Mouse (Mus musculus) forebrain, embryonic 13.5 days (tissue): Measurements from ENCODE around the gene Dapk3. TPM values are rescaled to one million over a fixed set of nuclear protein-coding genes. Genes with fewer than 3 reads are reported as not detected.
A peak's percentile ranks its signal among the peaks of the same experiment; 100 is the strongest.
"Not testable (repeated sequence)": the region's sequence is repeated elsewhere in the genome, so short reads cannot be mapped to it uniquely, and the experiment has no call there.

ENCODE experiments used
- ATAC-seq: fragments of 200-750 bp; cut with Nextera tagmentation; 2 replicates; pipeline ENCODE4 v1.8.0; 2017
- H3K27ac ChIP-seq: fragments of 300-500 bp; sonication (generic); 2 replicates; pipeline ENCODE4 v1.5.1; 2015; ENCODE audit warnings: inconsistent platforms, mild to moderate bottlenecking, moderate library complexity
- H3K27me3 ChIP-seq: fragments of 300-500 bp; sonication (generic); 2 replicates; pipeline ENCODE4 v1.6.1; 2015; ENCODE audit warnings: mild to moderate bottlenecking, inconsistent platforms
- H3K36me3 ChIP-seq: fragments of 300-500 bp; sonication (generic); 2 replicates; pipeline ENCODE4 v1.6.1; 2015; ENCODE audit warnings: mild to moderate bottlenecking, inconsistent platforms; ENCODE audit not compliant: poor library complexity, severe bottlenecking
- H3K4me1 ChIP-seq: fragments of 300-500 bp; sonication (generic); 2 replicates; pipeline ENCODE4 v1.6.1; 2015; ENCODE audit warnings: inconsistent platforms
- H3K4me2 ChIP-seq: fragments of 300-500 bp; sonication (generic); 2 replicates; pipeline ENCODE4 v1.6.1; 2015; ENCODE audit warnings: inconsistent platforms, mild to moderate bottlenecking, moderate library complexity
- H3K4me3 ChIP-seq: fragments of 300-500 bp; sonication (generic); 2 replicates; pipeline ENCODE4 v1.5.1; 2015; ENCODE audit warnings: mild to moderate bottlenecking, inconsistent platforms
- H3K9ac ChIP-seq: fragments of 300-500 bp; sonication (generic); 2 replicates; pipeline ENCODE4 v1.6.1; 2015; ENCODE audit warnings: mild to moderate bottlenecking, inconsistent platforms
- H3K9me3 ChIP-seq: fragments of 300-500 bp; sonication (generic); replicated peaks from 2 replicates; pipeline ENCODE4 v1.6.1; 2016; ENCODE audit warnings: inconsistent platforms
- WGBS: fragments of 180-500 bp; shearing (Covaris S2); methylation state at CpG from one replicate; pipeline ENCODE4 v1.1.7; 2015; 5-methylcytosine and 5-hydroxymethylcytosine counted together
- polyA plus RNA-seq: library from polyadenylated mRNA; unstranded; fragments of >200 nt; fragmentation: Nextera tagmentation; extraction: Ambion mirVana; gene quantifications from 2 replicates; pipeline ENCODE4 v1.2.1, GENCODE M21; 2015

The Dapk3 gene
- polyA plus RNA-seq, 1 experiment from 2014 or later = 47.7 TPM

DNA sequence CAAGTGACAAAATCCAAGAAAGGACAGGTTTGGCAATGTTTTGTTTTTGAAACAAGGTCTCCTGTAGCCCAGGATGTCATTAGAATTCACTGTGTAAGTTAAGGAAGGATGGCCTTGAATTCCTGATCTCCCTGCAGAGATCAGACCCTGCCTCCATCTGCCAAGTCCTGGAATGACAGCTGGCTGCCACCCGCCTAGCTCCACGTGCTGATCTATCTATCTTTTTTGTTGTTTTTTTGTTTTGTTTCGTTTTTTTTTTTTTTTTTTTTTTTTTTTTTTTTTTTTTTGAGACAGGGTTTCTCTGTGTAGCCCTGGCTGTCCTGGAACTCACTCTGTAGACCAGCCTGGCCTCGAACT lies 7.5 kb upstream of the Dapk3 start:
- H3K27ac ChIP-seq = peak overlapping the region; percentile 93
- H3K4me1 ChIP-seq = peaks cover 52% of the 10 kb centered on the region
- WGBS = 14% methylated on average over 4 of the region's 4 CpGs
- H3K4me2 ChIP-seq = peak overlapping the region; percentile 98
- ATAC-seq, H3K27me3 ChIP-seq, H3K9me3 ChIP-seq: not testable (repeated sequence)
- H3K4me3 ChIP-seq = peak overlapping the region; percentile 37
- H3K9ac ChIP-seq = peak overlapping the region; percentile 59
- H3K36me3 ChIP-seq = peaks cover 31% of the 10 kb centered on the region

DNA sequence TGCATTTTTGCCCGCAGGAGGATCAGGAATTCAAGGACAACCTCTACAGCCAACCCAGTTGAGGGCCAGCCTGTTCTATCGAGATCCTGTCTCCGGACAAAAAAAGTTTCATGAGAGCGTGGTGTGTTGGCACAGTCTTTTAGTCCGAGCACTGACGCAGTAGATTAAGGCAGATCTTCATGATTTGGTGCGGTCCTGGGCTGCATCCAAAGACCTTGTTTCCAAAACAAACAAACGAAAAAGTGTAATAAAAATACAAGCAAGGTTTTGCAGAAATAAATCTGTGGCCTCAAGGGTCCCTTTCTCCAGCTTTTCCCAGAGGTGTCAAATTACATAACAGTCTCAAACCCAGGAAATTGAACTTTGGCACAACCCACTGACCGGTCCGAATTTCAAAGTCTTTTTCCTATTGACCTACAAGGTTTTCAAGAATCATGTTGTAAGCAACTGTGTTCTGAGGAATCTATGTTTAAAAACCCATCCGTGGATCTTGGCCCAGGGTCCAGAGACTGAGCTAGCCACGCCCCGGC lies 6.8 kb upstream of the Dapk3 start:
- Histone ChIP-seq H3K4me3 (peak overlapping the region; percentile 99), H3K27ac (peak overlapping the region; percentile 93), H3K4me1 (peaks cover 52% of the 10 kb centered on the region), H3K27me3 (no peaks in the 10 kb centered on the region), H3K36me3 (peaks cover 37% of the 10 kb centered on the region), H3K4me2 (peak overlapping the region; percentile 98), H3K9me3 (no peaks in the 10 kb centered on the region), H3K9ac (no peak overlapping the region)
- 7% methylated on average over 13 of the region's 13 CpGs for WGBS
- peak; percentile 6; the same call in 1 of the 2 replicates for ATAC-seq

DNA sequence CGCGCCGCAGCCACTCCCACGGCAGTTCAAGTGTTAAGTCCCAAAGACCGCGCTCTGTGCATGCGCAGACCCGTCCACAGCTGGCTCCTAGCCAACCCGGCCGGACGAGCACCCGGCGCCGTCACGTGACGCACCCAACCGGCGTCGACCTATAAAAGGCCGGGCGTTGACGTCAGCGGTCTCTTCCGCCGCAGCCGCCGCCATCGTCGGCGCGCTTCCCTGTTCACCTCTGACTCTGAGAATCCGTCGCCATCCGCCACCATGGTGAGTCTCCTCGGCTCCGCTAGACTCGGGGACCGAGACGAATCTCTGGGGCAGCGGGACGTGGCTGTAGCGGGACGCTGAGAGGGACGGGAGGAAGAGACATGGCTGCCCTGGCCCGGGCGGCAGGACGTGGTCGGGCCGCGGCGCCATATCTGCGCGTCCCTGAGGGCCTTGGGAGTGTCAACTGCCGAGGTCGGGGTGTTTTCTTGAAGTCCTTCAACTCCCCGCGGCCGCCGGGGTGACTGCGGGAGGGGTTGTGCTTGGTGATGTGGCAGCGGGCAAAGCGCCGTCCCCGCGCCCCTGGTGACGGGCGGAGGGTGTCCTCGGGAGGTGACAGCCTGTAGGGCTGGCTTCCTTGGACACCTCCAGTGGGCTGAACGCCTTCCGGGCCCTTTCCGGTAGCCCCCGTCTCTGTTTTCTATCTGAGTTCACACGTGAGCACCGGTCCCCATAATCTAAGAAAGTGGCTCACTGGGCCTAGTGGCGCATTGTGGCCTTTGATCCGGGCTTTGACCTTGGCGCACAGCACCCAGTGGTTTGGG lies 6.1 kb upstream of the Dapk3 start, which contains the start of gene Eef2:
Gene Eef2 (plus strand): TSS at position 166 of the 806 bp plus-strand sequence.
- WGBS = 0% methylated on average over 76 of the region's 77 CpGs
- peak within 1 kb of the TSS; percentile 99 for H3K4me3 ChIP-seq
- peaks cover 59% of the 10 kb centered on the region for H3K4me1 ChIP-seq
- H3K9me3 ChIP-seq = no peaks in the 10 kb centered on the region
- peak within 1 kb of the TSS; percentile 93 for H3K27ac ChIP-seq
- H3K27me3 ChIP-seq = no peaks in the 10 kb centered on the region
- peak within 1 kb of the TSS; percentile 98 for H3K4me2 ChIP-seq
- H3K9ac ChIP-seq = peak within 1 kb of the TSS; percentile 100
- peaks cover 44% of the 10 kb centered on the region for H3K36me3 ChIP-seq
- ATAC-seq = peak; percentile 74

DNA sequence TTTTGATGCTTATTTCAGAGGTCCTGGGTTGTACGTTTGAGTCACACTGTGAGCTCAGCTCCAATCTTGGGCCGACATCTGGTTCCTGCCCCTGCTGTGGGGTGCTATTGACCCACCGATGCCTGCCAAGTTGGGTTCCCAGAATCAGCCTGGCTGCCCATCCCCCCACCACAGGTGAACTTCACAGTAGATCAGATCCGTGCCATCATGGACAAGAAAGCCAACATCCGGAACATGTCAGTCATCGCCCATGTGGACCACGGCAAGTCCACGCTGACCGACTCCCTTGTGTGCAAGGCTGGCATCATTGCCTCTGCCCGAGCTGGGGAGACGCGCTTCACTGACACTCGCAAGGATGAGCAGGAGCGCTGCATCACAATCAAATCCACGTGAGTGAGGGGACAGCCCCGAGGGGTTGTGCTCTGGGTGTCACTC lies 5.3 kb upstream of the Dapk3 start:
- Histone ChIP-seq H3K4me1 (peaks cover 67% of the 10 kb centered on the region), H3K4me3 (peak overlapping the region; percentile 99), H3K27ac (peak overlapping the region; percentile 88; the same call in 1 of the 2 replicates), H3K9me3 (no peaks in the 10 kb centered on the region), H3K27me3 (no peaks in the 10 kb centered on the region), H3K4me2 (peak overlapping the region; percentile 98), H3K36me3 (peaks cover 53% of the 10 kb centered on the region), H3K9ac (peak overlapping the region; percentile 100)
- ATAC-seq = no peak
- WGBS = 15% methylated on average over 16 of the region's 16 CpGs

DNA sequence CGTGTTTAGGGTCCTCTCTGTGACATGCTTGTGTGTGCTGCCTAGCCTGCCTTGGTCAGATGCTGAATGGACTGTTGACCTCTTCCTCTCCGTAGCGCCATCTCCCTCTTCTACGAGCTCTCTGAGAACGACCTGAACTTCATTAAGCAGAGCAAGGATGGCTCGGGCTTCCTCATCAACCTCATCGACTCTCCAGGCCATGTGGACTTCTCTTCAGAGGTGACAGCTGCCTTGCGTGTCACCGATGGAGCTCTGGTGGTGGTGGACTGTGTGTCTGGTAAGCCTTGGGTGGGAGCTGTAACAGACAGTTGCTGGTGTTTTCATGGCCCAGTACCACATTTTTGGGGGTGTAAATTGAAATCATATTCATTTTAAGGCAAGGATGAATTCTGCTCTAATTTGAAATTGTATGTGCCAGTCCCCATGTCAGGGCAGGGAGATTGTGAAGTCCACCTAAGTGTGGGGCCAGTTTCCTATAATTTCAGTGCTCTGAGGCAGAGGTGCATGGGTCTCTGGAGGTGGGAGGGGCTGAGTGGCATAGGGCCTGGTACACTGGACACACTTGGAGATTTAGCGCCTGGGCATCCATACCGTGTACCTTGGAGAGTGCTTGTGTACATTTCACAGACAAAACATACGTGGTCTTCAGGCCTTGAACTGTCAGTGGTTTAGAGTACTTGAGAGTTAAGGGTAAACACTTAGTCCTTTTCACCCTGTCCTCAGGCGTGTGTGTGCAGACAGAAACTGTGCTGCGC lies 4.7 kb upstream of the Dapk3 start:
- peaks cover 67% of the 10 kb centered on the region for H3K4me1 ChIP-seq
- peak overlapping the region; percentile 99 for H3K4me3 ChIP-seq
- peak overlapping the region; percentile 98 for H3K4me2 ChIP-seq
- WGBS = 72% methylated on average over 14 of the region's 14 CpGs
- peak overlapping the region; percentile 100 for H3K9ac ChIP-seq
- peaks cover 53% of the 10 kb centered on the region for H3K36me3 ChIP-seq
- no peaks in the 10 kb centered on the region for H3K27me3 ChIP-seq
- 0 out of 2 replicates have a peak overlapping the region, but pooled peaks have one; percentile 88 for H3K27ac ChIP-seq
- no peaks in the 10 kb centered on the region for H3K9me3 ChIP-seq
- ATAC-seq = no peak

DNA sequence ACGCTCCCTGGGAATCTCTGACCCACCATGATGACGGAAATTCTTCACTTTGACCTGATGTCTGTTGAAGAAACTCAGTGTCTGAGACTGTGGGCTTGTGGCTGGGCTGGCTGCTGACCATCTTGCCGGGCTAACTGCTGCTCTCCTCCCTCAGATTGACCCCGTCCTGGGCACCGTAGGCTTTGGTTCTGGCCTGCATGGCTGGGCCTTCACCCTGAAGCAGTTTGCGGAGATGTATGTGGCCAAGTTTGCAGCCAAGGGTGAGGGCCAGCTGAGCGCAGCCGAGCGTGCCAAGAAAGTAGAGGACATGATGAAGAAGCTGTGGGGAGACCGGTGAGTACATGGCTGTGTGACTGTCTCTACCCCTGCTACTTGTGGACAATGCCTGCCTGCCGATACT lies 3.9 kb upstream of the Dapk3 start:
- no peak overlapping the region; the same call in 1 of the 2 replicates for H3K4me3 ChIP-seq
- no peaks in the 10 kb centered on the region for H3K9me3 ChIP-seq
- no peak overlapping the region for H3K27ac ChIP-seq
- no peak for ATAC-seq
- H3K4me1 ChIP-seq = peaks cover 65% of the 10 kb centered on the region
- no peaks in the 10 kb centered on the region for H3K27me3 ChIP-seq
- H3K9ac ChIP-seq = peak overlapping the region; percentile 17; the same call in 1 of the 2 replicates
- WGBS = 93% methylated on average over 11 of the region's 11 CpGs
- H3K4me2 ChIP-seq = peak overlapping the region; percentile 98; the same call in 1 of the 2 replicates
- peaks cover 53% of the 10 kb centered on the region for H3K36me3 ChIP-seq

DNA sequence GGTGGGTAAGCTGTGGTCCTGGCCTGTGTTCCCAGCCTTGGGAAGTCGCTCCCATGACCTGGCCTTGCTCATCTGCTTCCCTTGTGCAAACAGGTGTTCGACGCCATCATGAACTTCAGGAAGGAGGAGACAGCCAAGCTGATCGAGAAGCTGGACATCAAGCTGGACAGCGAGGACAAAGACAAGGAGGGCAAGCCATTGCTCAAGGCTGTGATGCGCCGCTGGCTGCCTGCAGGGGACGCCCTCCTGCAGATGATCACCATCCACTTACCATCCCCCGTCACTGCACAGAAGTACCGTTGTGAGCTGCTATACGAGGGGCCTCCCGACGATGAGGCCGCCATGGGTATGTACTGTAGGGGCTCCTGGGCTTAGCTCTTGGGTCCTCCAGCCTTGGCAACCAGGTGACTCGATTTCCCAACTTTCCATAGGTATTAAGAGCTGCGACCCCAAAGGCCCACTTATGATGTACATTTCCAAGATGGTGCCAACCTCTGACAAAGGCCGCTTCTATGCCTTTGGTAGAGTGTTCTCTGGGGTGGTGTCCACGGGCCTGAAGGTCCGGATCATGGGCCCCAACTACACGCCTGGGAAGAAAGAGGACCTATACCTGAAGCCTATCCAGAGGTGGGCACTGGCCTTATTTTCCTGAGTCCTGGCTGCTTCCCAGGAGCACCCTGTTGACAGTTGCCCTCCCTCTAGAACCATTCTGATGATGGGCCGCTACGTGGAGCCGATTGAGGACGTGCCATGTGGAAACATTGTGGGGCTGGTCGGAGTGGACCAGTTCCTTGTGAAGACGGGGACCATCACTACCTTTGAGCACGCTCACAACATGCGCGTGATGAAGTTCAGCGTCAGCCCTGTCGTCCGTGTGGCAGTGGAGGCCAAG lies 3.1 kb upstream of the Dapk3 start:
- Histone ChIP-seq H3K4me2 (no peak overlapping the region), H3K36me3 (peaks cover 60% of the 10 kb centered on the region), H3K4me1 (peaks cover 63% of the 10 kb centered on the region), H3K4me3 (no peak overlapping the region), H3K9ac (no peak overlapping the region; the same call in 1 of the 2 replicates), H3K9me3 (no peaks in the 10 kb centered on the region), H3K27me3 (no peaks in the 10 kb centered on the region), H3K27ac (no peak overlapping the region)
- 90% methylated on average over 32 of the region's 32 CpGs for WGBS
- ATAC-seq = no peak

DNA sequence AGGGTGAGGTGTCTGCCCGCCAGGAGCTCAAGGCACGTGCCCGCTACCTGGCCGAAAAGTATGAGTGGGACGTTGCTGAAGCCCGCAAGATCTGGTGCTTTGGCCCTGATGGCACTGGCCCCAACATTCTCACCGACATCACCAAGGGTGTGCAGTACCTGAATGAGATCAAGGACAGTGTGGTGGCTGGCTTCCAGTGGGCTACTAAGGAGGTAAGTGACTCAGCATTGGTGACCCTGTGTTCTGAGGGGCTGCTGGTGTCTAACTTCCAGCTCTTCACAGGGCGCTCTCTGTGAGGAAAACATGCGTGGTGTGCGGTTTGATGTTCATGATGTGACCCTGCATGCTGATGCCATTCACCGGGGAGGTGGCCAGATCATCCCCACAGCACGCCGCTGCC lies 1.9 kb upstream of the Dapk3 start:
- Histone ChIP-seq H3K27me3 (no peaks in the 10 kb centered on the region), H3K4me1 (peaks cover 56% of the 10 kb centered on the region), H3K4me3 (no peak overlapping the region), H3K27ac (no peak overlapping the region), H3K4me2 (no peak overlapping the region), H3K9ac (no peak overlapping the region), H3K9me3 (no peaks in the 10 kb centered on the region), H3K36me3 (peaks cover 70% of the 10 kb centered on the region)
- WGBS = 92% methylated on average over 13 of the region's 13 CpGs
- ATAC-seq = no peak

DNA sequence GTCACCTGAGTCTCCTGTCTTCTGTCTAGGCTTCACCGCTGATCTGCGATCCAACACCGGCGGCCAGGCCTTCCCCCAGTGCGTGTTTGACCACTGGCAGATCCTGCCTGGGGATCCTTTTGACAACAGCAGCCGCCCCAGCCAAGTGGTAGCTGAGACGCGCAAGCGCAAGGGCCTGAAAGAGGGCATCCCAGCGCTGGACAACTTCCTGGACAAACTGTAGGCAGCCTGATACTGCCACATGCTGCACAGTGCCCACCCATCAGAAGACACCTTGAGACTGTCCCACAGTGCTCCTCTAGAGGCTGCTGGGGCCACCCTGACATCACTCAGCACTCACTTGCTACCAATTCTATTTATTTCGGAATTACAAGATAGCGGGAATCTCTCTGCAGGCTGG lies 945 bp upstream of the Dapk3 start:
- H3K4me1 ChIP-seq = peaks cover 55% of the 10 kb centered on the region
- not testable (repeated sequence) for H3K27me3 ChIP-seq, ATAC-seq, H3K9ac ChIP-seq, H3K9me3 ChIP-seq, H3K4me2 ChIP-seq, H3K4me3 ChIP-seq
- peak overlapping the region; percentile 48 for H3K27ac ChIP-seq
- H3K36me3 ChIP-seq = peaks cover 76% of the 10 kb centered on the region
- 80% methylated on average over 12 of the region's 12 CpGs for WGBS

DNA sequence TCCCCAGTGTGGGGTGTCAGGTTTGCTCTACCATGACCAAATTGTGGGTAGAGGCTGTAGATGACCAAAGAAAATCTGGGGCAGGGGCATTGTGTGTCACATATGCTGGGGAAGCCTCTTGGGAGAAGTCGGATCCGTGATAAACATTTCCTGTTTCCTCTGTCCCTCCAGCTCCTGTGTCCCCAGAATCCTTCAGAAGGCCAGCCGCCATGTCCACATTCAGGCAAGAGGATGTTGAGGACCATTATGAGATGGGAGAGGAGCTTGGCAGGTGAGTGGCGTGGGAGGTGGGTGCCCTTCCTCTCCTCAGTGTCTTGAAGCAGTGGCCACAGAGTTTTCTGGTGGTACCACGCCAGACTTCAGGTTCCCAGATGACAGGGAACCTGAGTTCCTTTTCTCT lies 1.0 kb downstream of the Dapk3 start, which contains the start of gene 4930442H23Rik:
Gene 4930442H23Rik (minus strand): TSS at position 45 of the 400 bp plus-strand sequence.
- Histone ChIP-seq H3K27ac (peak within 1 kb of the TSS; percentile 85), H3K4me1 (peaks cover 39% of the 10 kb centered on the region), H3K4me3 (peak within 1 kb of the TSS; percentile 58), H3K27me3 (no peaks in the 10 kb centered on the region), H3K9ac (peak within 1 kb of the TSS; percentile 64), H3K36me3 (peaks cover 72% of the 10 kb centered on the region), H3K9me3 (no peaks in the 10 kb centered on the region), H3K4me2 (peak within 1 kb of the TSS; percentile 68)
- ATAC-seq = no peak
- 89% methylated on average over 5 of the region's 5 CpGs for WGBS

DNA sequence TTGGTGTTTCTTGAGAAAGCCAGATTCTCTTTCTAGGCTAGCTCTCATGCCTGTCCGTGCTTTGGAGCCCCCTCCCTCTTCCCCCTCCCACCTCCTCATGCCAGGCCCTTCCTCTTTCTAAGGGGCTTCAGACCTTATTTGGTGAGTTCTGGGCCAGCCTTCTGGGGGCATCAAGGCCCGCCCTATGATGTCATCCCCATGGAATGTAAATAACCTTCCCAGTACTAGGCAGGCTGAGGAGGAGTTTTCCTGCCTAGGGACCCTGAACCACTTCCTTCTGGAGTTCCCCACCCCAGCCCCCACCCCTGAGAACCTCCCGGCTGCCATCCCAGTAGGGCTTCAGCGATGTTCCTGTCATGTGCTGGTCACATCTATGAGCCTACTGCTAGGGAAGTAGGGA lies 2.0 kb downstream of the Dapk3 start:
- WGBS = 70% methylated on average over 4 of the region's 4 CpGs
- Histone ChIP-seq H3K36me3 (peaks cover 67% of the 10 kb centered on the region), H3K4me2 (no peak overlapping the region), H3K9ac (peak overlapping the region; percentile 4; the same call in 1 of the 2 replicates), H3K9me3 (no peaks in the 10 kb centered on the region), H3K4me3 (no peak overlapping the region), H3K27me3 (no peaks in the 10 kb centered on the region), H3K27ac (no peak overlapping the region), H3K4me1 (peaks cover 31% of the 10 kb centered on the region)
- no peak for ATAC-seq
